Mouse (Mus musculus) mouse trophoblast stem cell (cell line): Measurements from ENCODE around the gene Thbd.

Source experiments
- in situ Hi-C, 2 experiments: fragments of 300-500 bp; cut with MseI, MboI; formaldehyde crosslinking; loops; 2 replicates in 1 of 2; 3 replicates in 1 of 2; pipeline ENCODE4 v1.15.1; 2025

Thbd gene

GRCm38 (mm10) chr2:148425709-148426382 lies 17.9 kb upstream of the Thbd start:
- in situ Hi-C loops: no loop called here

GRCm38 (mm10) chr2:148421706-148422105 lies 13.7 kb upstream of the Thbd start:
- in situ Hi-C loops: no loop called here

- in situ Hi-C loops: no loop called here
Measured at GRCm38 (mm10) chr2:148421112-148421511, 13.1 kb upstream of the Thbd start.

- in situ Hi-C loops: no loop called here
Measured at GRCm38 (mm10) chr2:148419776-148420175, 11.8 kb upstream of the Thbd start.

- in situ Hi-C loops: no loop called here
Measured at GRCm38 (mm10) chr2:148419151-148419550, 11.2 kb upstream of the Thbd start.

- in situ Hi-C loops: loop anchor here (5.0 to 10.0 kb wide), 3 partner anchors 162 to 245 kb away; no protein-coding TSS in a partner anchor
Measured at GRCm38 (mm10) chr2:148409821-148410220, 1.8 kb upstream of the Thbd start.

GRCm38 (mm10) chr2:148409141-148409540 lies 1.2 kb upstream of the Thbd start:
- in situ Hi-C loops: loop anchor here (5.0 to 10.0 kb wide), 3 partner anchors 163 to 246 kb away; no protein-coding TSS in a partner anchor

GRCm38 (mm10) chr2:148408761-148409120 lies 753 bp upstream of the Thbd start:
- in situ Hi-C loops: loop anchor here (5.0 to 10.0 kb wide), 3 partner anchors 164 to 246 kb away; no protein-coding TSS in a partner anchor

GRCm38 (mm10) chr2:148406971-148407869 lies 768 bp downstream of the Thbd start:
- in situ Hi-C loops: loop anchor here (5.0 to 10.0 kb wide), 3 partner anchors 165 to 248 kb away; no protein-coding TSS in a partner anchor

- in situ Hi-C loops: loop anchor here (5.0 to 10.0 kb wide), 3 partner anchors 166 to 248 kb away; no protein-coding TSS in a partner anchor
Measured at GRCm38 (mm10) chr2:148406160-148406970, 1.6 kb downstream of the Thbd start.

- in situ Hi-C loops: loop anchor here (5.0 to 10.0 kb wide), 3 partner anchors 167 to 250 kb away; no protein-coding TSS in a partner anchor
Measured at GRCm38 (mm10) chr2:148404906-148405305, 3.1 kb downstream of the Thbd start.

- in situ Hi-C loops: loop anchor here (10.0 kb wide), 2 partner anchors 173 to 253 kb away; no protein-coding TSS in a partner anchor
Measured at GRCm38 (mm10) chr2:148402227-148402626, 5.8 kb downstream of the Thbd start.

GRCm38 (mm10) chr2:148398901-148399685 lies 8.9 kb downstream of the Thbd start:
- in situ Hi-C loops: no loop called here

GRCm38 (mm10) chr2:148397784-148398100 lies 10.2 kb downstream of the Thbd start:
- in situ Hi-C loops: no loop called here

- in situ Hi-C loops: no loop called here
Measured at GRCm38 (mm10) chr2:148397015-148397783, 10.8 kb downstream of the Thbd start.

- in situ Hi-C loops: no loop called here
Measured at GRCm38 (mm10) chr2:148396209-148396608, 11.8 kb downstream of the Thbd start.

GRCm38 (mm10) chr2:148395131-148396051 lies 12.6 kb downstream of the Thbd start, which contains the start of gene Sstr4:
Sstr4 (plus strand) TSS chr2:148395344.
- in situ Hi-C loops: no loop called here

- in situ Hi-C loops: no loop called here
Measured at GRCm38 (mm10) chr2:148393846-148394245, 14.1 kb downstream of the Thbd start.

- in situ Hi-C loops: no loop called here
Measured at GRCm38 (mm10) chr2:148393149-148393548, 14.8 kb downstream of the Thbd start.
